Comparison of ENCODE assay signal across 13 mouse cellular contexts in the genomic region with DNA sequence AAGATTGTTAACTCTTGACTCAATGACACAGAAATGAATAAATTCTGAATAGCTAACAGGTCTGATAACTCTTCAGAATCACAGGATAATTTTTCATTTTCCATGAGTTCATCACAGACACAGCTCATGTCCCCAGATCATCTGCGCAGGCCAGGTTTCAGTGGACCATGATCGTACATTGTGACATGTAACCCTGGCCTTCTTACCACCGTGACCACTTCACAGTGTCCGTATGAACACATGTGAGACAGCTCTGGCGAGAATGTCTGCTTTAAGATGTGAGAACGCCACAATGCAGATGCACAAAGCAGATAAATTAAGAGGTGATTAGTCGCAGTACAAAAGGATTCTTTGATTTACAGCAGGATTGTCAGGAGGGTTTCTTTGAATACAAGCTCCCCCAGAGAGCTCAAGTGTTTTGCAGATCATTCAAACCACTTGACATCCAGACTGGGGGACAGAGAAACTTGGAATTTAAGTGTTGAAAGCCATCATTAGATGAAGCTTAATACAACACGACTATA.
"Had no signal": no experiment of that assay in that cellular context is flagged by ENCODE, and none has a peak within 500 bp of the region (broad histone marks: within the 10 kb centered on the region; RNA-seq: fewer than 3 reads in every experiment).

No protein-coding gene starts in this region.

- H3K27ac ChIP-seq: limb, embryonic 12.5 days; liver, embryonic 13.5 days; macrophage; midbrain, embryonic 13.5 days had no signal

- H3K4me3 ChIP-seq: limb, embryonic 12.5 days; liver, embryonic 13.5 days; lung, embryonic 15.5 days; megakaryocyte, embryonic 14.5 days; midbrain, embryonic 13.5 days; myocyte; neural tube, embryonic 15.5 days; stomach, embryonic 15.5 days had no signal

- DNase-seq: liver; liver, embryonic 13.5 days; liver, postnatal 0 days; thymus, adult 2 months; thymus, postnatal 25 days had no signal
